Mouse (Mus musculus) ES-E14 (cell line): ENCODE results near the gene Txndc16.

Experiments
- HCFC1 ChIP-seq: IDR thresholded peaks from 2 replicates; pipeline ENCODE4 v1.6.1; 2012; ENCODE audit warnings: low read length, inconsistent platforms, borderline replicate concordance; ENCODE audit not compliant: insufficient read depth
- MAFK ChIP-seq: IDR thresholded peaks from 2 replicates; pipeline ENCODE4 v1.6.1; 2014; ENCODE audit warnings: mild to moderate bottlenecking, low read depth, low read length, inconsistent platforms; ENCODE audit not compliant: insufficient read depth
- ZC3H11A ChIP-seq: IDR thresholded peaks from 2 replicates; pipeline ENCODE4 v1.6.1; 2012; ENCODE audit warnings: low read depth, mild to moderate bottlenecking, inconsistent platforms, low read length, borderline replicate concordance
- ZNF384 ChIP-seq: IDR thresholded peaks from 2 replicates; pipeline ENCODE4 v1.6.1; 2012; ENCODE audit warnings: low read depth, low read length, inconsistent platforms

DNA sequence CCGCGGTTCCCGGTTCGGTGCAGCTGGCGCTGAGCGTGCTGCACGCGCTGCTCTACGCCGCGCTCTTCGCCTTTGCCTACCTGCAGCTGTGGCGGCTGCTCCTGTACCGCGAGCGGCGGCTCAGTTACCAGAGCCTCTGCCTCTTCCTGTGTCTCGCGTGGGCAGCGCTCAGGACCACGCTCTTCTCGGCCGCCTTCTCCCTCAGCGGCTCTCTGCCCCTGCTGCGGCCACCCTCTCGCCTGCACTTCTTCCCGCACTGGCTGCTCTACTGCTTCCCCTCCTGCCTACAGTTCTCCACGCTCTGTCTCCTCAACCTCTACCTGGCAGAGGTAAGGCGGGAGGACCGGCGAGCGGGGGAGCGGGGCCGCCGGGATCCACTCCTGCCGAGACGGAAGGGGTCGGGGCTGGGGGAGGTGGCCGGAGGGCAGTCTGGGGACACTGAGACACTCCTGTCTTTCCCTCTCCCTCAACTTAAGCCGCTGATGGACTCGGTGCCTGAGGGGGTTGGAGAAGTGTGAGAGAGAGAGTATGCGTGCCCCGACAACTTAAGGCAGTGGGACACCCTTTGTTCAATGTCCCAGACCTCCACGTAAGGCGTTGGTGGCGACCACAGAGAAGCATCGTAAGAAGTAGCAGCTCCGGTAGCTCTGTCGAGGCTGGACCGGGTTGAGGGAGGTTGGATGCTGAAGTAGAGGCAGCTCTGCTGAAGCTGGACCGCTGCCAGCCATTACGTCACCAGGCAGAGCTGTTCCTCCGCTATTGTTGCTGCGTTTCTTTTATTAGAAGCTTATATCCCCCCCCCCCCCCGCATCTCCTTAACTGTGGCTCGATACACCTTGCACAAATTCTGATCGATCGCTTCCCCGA is at the start of gene Txndc16:
- TF ChIP-seq ZNF384 (no peak), HCFC1 (no peak), ZC3H11A (no peak), MAFK (no peak)
